Mouse (Mus musculus): ENCODE results near the gene Gm47841. TPM values are rescaled to one million over a fixed set of nuclear protein-coding genes. Genes with fewer than 3 reads are reported as not detected.
A peak's percentile ranks its signal among the peaks of the same experiment; 100 is the strongest.

Gm47841 gene
- total RNA-seq, 1 experiment, result not detected

DNA sequence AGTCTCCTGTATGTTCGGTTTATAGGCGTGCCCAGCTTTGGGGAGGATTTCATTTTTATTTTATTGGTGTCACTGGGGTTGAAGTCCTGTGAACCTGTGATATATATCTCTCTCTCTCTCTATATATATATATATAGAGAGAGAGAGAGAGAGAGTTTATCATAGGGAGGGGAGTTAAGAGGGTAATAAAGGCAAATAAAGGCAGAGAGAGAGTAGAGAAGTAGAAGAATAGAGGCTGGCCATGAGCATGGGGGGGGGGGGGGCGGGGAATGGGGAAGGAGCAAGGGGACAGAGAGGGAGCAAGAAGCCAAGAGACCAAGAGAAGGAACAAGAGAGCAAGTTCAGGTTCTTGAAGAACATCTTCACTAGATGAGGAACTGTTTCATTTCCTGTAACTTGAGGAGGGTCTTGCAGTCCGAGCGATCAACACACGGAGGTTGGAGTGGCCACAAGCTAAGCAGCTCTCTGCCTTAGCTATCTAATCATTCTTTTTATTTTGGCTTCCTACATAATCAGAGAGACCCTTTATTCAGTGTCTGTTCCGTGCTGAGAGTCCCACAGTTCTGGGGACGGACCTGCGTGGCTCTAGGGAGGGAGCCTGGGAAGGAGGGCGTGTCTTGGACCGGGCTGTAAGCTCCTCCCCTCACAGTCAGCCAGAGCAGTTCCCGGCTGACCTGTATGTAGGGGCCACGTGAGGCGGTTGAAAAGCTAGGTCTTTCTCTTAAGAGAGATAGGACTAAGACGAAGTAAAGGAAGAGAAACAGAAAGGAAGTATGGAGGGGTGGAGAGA, 40.8 kb downstream of the Gm47841 start:
- no peak overlapping the region for H3K9ac ChIP-seq (ENCODE audit: insufficient read depth, low read depth, low read length, poor library complexity, severe bottlenecking)
- DNase-seq (ENCODE audit: low read depth, low spot score), result no peak
- peak overlapping the region in 1 of 2 experiments; percentile 74; a peak in 2 of 4 replicates for H3K4me3 ChIP-seq (ENCODE audit: insufficient read depth in 1 of 2, low read depth in 1 of 2, low read length in 2 of 2, poor library complexity in 1 of 2, severe bottlenecking in 1 of 2)
- no peak overlapping the region for H3K27ac ChIP-seq (ENCODE audit: insufficient read depth, low read depth, low read length, poor library complexity, severe bottlenecking)
- no peaks in the 10 kb centered on the region for H3K9me3 ChIP-seq (ENCODE audit: control insufficient read depth, insufficient read depth, low read depth, low read length)
- H3K36me3 ChIP-seq (ENCODE audit: control insufficient read depth, insufficient read depth, low read length, poor library complexity, severe bottlenecking), result no peaks in the 10 kb centered on the region
- in situ Hi-C loops (cut with MboI; ENCODE audit: low sequenced_read_pairs in 2 of 2, unreplicated experiment in 2 of 2), result no loop called here
- TF ChIP-seq ZC3H11A (IDR thresholded peaks at IDR 0.05; ENCODE audit: borderline replicate concordance, low read depth, low read length) (no peak), ZNF384 (IDR thresholded peaks at IDR 0.05; ENCODE audit: low read depth, low read length) (no peak), MAFK (IDR thresholded peaks at IDR 0.05; ENCODE audit: insufficient read depth, low read depth, low read length) (no peak), CHD2 (IDR thresholded peaks at IDR 0.05; ENCODE audit: low read depth, low read length) (no peak), HCFC1 (IDR thresholded peaks at IDR 0.05; ENCODE audit: borderline replicate concordance, insufficient read depth, low read length) (no peak)
- peaks cover 0 to 2% of the 10 kb centered on the region in 2 experiments; a peak in 1 of 4 replicates for H3K4me1 ChIP-seq (ENCODE audit: control insufficient read depth in 2 of 2, insufficient read depth in 2 of 2, low read length in 2 of 2, poor library complexity in 1 of 2)

DNA sequence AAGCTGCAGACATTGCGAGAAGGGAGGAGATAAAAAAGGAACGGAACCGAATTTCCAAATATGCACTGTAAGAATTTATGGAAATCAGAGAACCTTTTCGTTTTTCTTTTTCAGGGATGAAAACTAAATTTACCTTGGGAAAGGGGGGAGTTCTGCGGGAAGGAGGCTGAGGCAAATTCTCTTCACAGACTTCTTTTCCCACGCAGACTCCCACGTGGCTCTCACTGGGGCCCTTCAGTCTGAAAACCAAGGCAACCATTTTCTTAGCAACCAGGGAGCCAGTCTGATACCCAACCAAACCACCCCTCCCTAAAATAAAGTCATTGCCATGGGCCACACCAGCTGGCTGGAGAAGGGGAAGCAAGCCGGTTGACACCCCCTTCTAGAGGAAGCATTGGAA, 41.5 kb downstream of the Gm47841 start:
- TF ChIP-seq ZNF384 (IDR thresholded peaks at IDR 0.05; ENCODE audit: low read depth, low read length), result no peak
- Histone ChIP-seq H3K9ac (ENCODE audit: insufficient read depth, low read depth, low read length, poor library complexity, severe bottlenecking) (no peak overlapping the region), H3K4me1 (ENCODE audit: control insufficient read depth in 2 of 2, insufficient read depth in 2 of 2, low read length in 2 of 2, poor library complexity in 1 of 2) (peaks cover 0 to 2% of the 10 kb centered on the region in 2 experiments; a peak in 1 of 4 replicates), H3K36me3 (ENCODE audit: control insufficient read depth, insufficient read depth, low read length, poor library complexity, severe bottlenecking) (no peaks in the 10 kb centered on the region), H3K27ac (ENCODE audit: insufficient read depth, low read depth, low read length, poor library complexity, severe bottlenecking) (no peak overlapping the region), H3K9me3 (ENCODE audit: control insufficient read depth, insufficient read depth, low read depth, low read length) (no peaks in the 10 kb centered on the region), H3K4me3 (ENCODE audit: insufficient read depth in 1 of 2, low read depth in 1 of 2, low read length in 2 of 2, poor library complexity in 1 of 2, severe bottlenecking in 1 of 2) (no peak overlapping the region)
- in situ Hi-C loops (cut with MboI; ENCODE audit: low sequenced_read_pairs in 2 of 2, unreplicated experiment in 2 of 2), result no loop called here
- DNase-seq (ENCODE audit: low read depth, low spot score), result no peak

DNA sequence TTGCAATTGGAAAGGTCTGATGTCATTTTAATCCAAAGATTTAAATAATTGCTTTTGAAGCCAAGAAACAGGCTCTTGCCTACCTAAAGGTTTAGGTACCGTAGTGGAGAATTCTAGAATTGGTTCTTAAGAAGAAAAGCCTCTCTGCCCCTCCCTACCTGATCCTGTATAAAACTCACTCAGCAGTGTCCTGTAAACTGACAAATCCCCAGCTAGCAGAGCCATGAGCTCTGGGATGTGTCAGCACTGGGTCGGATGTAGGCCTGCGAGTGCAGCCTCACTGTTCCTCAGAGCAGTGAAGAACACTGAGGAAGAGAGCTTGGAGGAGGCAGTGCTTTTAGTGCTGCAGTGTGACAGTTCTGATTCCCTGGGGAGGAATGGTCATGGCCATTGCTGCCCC, 42.7 kb downstream of the Gm47841 start:
- Histone ChIP-seq H3K4me1 (ENCODE audit: control insufficient read depth in 2 of 2, insufficient read depth in 2 of 2, low read length in 2 of 2, poor library complexity in 1 of 2) (peaks cover 0 to 2% of the 10 kb centered on the region in 2 experiments; a peak in 1 of 4 replicates), H3K36me3 (ENCODE audit: control insufficient read depth, insufficient read depth, low read length, poor library complexity, severe bottlenecking) (no peaks in the 10 kb centered on the region), H3K27ac (ENCODE audit: insufficient read depth, low read depth, low read length, poor library complexity, severe bottlenecking) (no peak overlapping the region), H3K9ac (ENCODE audit: insufficient read depth, low read depth, low read length, poor library complexity, severe bottlenecking) (no peak overlapping the region), H3K9me3 (ENCODE audit: control insufficient read depth, insufficient read depth, low read depth, low read length) (no peaks in the 10 kb centered on the region), H3K4me3 (ENCODE audit: insufficient read depth in 1 of 2, low read depth in 1 of 2, low read length in 2 of 2, poor library complexity in 1 of 2, severe bottlenecking in 1 of 2) (no peak overlapping the region)
- TF ChIP-seq ZC3H11A (IDR thresholded peaks at IDR 0.05; ENCODE audit: borderline replicate concordance, low read depth, low read length) (no peak), ZNF384 (IDR thresholded peaks at IDR 0.05; ENCODE audit: low read depth, low read length) (no peak), CHD2 (IDR thresholded peaks at IDR 0.05; ENCODE audit: low read depth, low read length) (no peak), HCFC1 (IDR thresholded peaks at IDR 0.05; ENCODE audit: borderline replicate concordance, insufficient read depth, low read length) (no peak), MAFK (IDR thresholded peaks at IDR 0.05; ENCODE audit: insufficient read depth, low read depth, low read length) (no peak)
- in situ Hi-C loops (cut with MboI; ENCODE audit: low sequenced_read_pairs in 2 of 2, unreplicated experiment in 2 of 2), result no loop called here
- no peak for DNase-seq (ENCODE audit: low read depth, low spot score)

DNA sequence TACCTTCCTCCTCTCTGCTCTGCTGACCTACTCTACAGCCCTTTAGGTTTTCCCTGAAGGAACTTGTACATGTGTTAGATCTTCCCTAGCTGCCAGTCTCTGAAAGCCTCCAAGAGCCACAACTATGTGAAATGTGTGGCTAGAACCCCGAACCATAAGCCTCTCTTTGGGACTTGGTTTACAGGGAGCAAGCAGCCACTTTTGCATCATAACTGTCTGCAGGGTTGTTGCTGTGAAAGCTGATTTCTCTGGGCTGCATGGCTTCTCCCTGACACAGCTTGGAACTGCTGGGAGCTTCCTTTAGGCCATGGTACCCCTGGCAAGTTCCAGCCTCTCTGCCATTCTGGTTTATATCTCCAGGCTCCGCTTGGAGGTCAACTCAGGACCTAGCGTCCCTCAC, 44.7 kb downstream of the Gm47841 start:
- no peak for DNase-seq (ENCODE audit: low read depth, low spot score)
- TF ChIP-seq HCFC1 (IDR thresholded peaks at IDR 0.05; ENCODE audit: borderline replicate concordance, insufficient read depth, low read length) (no peak), ZC3H11A (IDR thresholded peaks at IDR 0.05; ENCODE audit: borderline replicate concordance, low read depth, low read length) (no peak), ZNF384 (IDR thresholded peaks at IDR 0.05; ENCODE audit: low read depth, low read length) (no peak), MAFK (IDR thresholded peaks at IDR 0.05; ENCODE audit: insufficient read depth, low read depth, low read length) (no peak), CHD2 (IDR thresholded peaks at IDR 0.05; ENCODE audit: low read depth, low read length) (no peak)
- Histone ChIP-seq H3K9me3 (ENCODE audit: control insufficient read depth, insufficient read depth, low read depth, low read length) (no peaks in the 10 kb centered on the region), H3K27ac (ENCODE audit: insufficient read depth, low read depth, low read length, poor library complexity, severe bottlenecking) (no peak overlapping the region), H3K4me1 (ENCODE audit: control insufficient read depth in 2 of 2, insufficient read depth in 2 of 2, low read length in 2 of 2, poor library complexity in 1 of 2) (peaks cover 0 to 2% of the 10 kb centered on the region in 2 experiments; a peak in 1 of 4 replicates), H3K36me3 (ENCODE audit: control insufficient read depth, insufficient read depth, low read length, poor library complexity, severe bottlenecking) (no peaks in the 10 kb centered on the region), H3K4me3 (ENCODE audit: insufficient read depth in 1 of 2, low read depth in 1 of 2, low read length in 2 of 2, poor library complexity in 1 of 2, severe bottlenecking in 1 of 2) (no peak overlapping the region), H3K9ac (ENCODE audit: insufficient read depth, low read depth, low read length, poor library complexity, severe bottlenecking) (no peak overlapping the region)
- in situ Hi-C loops (cut with MboI; ENCODE audit: low sequenced_read_pairs in 2 of 2, unreplicated experiment in 2 of 2), result no loop called here

All from ES-E14 (cell line).